Mouse (Mus musculus): ENCODE measurements at regions not wholly inside any gene's neighbourhood (a gene's known extent, or its start where the extent isn't known, plus 50 kb on each side); places are given as distances from the start of the nearest gene placed in this dataset.
"Not testable (repeated sequence)": the region's sequence is repeated elsewhere in the genome, so short reads cannot be mapped to it uniquely, and the experiment has no call there.

DNA sequence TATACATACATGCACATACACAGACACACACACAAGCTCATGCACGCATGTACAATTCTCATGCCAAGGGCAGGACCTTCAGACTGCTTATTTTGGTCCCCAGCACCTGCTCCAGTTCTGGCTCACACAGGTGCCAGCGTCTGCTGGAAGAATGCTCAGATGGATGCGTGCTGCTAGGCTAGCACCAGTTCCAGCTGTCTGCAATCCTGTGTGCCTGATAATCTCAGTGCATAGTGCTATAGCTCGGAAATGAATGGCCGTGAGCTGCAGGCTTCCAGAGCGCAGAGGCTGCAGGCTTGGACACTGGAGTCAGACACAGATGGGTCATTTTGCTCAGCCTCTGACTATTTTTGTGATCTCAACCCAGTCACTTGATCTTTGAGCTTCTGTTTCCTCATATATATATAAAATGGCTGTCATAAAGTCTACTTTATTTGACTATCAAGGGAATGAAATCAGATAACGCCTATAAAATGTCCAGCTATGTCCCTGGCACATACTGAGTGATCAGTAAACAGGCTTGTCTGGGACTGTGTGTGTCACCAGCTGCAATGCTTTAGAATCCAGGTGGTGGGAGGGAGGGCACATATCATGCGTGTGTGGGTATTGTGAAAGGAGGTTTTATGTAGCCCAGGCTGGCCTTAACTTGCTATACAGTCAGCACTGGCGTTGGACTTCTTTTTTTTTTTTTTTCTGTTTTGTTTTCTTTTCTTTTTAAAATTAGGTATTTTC, 91.7 kb upstream of the Eif4g2 start:
- no peak for DNase-seq (ENCODE audit: low spot score)

DNA sequence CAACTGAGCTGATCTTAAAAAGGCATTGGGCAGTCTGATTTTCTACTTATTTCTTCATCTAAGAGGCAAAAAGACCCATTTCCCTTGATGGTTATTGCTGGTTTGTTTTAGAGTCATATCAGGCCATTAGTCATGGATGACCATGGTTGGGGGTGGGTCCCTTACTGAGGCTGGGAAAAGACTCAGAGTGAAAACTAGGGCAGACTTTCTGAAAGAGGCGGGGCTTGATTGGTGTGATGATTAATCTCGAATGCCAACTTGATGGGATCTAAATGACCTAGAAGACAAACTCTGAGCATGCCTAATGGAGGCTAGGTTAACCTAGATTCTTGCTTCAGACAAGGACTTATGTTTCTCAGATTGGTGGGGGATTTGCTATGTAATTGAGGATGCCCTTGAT, 89.2 kb upstream of the Eif4g2 start:
- DNase-seq (ENCODE audit: low spot score): no peak

DNA sequence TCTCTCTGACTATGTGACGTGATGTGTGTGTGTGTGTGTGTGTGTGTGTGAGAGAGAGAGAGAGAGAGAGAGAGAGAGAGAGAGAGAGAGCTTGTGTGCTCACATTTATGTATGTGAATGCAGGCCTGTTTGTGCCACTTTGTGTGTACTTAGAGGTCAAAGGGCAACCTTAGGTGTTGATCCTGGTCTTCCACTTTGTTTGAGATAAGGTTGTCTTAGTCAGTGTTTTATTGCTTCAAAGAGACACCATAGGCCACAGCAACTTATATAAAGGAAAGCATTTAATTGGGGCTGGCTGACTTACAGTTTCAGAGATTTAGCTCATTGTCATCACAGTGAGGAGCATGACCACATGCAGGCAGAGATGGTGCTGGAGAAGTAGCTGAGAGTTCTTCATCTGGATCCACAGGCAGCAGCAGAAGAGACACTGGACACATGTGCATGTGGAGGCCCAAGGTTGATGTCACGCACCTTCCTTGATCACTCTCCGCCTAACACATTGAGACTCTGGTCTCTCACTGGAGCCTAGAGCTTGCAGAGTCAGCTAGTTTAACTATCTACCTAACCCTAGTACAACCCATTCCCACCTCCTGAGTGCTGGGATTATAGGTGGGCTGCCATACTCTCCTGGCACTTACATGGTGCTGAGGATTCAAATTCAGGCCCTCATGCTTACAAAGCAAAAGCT, 85.9 kb upstream of the Eif4g2 start:
- not testable (repeated sequence) for DNase-seq (ENCODE audit: low spot score)

DNA sequence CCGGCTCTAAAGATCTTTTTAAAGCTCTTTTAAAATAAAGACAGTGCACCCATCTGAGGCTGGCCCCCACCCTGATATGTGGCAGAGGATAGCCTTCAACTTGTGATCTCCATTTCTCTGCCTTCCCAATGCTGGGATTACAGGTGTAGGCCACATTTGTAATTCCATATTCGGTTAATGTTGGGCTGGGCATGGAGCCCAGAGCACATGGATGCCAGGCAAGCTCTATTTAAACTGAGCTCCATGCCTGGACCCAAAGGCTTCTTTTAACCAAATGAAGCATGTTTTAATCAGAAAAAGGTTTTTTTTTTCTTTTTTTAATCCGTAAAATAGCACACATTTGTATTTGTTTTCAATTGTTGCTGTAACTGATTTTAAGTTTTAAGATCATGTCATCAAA, 82.2 kb upstream of the Eif4g2 start:
- no peak for DNase-seq (ENCODE audit: low spot score)

DNA sequence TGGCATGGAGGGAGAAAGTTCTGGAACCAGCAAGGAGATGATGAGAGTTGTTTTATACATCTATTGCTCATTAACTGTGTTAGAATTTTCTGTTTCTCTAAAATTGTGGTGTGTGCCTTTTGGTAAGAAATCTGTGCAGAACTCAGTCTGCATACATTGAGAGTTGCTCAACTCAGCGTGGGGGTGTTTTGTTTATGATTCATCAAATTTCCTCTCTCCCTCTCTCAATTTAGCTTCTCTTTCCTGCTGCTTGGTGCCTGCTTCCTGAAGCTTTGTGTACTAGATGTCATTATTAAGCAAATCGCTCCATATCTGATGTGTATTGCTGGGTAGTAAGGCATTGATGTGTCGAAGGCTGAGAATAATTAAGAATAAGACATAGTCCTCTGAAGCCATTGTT, 81.4 kb upstream of the Eif4g2 start:
- no peak for DNase-seq (ENCODE audit: low spot score)

DNA sequence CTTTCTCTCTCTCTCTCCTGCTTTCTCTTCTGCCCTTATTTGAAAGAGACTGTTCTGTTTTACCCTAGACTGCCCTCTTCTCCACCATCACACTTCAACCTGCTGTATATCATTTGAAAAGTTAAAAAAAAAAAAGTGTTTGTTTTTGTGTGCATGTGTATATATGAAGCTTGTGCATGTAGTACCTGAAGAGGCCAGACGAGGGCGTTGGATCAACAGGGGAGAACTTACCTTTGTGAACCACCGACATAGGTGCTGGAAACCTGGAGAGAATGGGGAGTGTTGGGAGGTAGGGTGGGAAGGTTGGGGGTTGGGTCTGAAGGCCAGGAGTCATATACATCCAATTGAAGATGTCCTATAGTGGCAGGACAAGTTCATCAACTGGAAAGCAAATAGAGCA, 81.0 kb upstream of the Eif4g2 start:
- DNase-seq (ENCODE audit: low spot score): no peak

DNA sequence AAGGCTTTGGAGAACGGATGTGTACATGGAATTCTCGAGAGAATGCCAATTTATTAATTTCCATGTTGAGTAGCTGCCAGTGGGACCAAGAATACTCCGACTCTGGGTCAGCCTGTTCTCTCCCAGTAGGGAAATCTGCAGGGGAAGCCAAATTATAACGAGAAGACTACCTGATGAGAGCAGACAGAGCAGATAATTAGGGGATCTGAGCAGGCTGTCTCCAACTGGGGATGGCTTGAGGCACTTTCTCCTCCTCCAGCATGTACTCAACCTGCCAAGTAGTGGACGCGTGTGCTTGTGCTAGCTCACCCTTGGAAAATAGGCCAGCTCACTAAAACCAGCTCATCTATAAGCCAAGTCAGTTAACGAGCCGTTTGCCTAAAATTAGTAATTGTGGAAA, 80.5 kb upstream of the Eif4g2 start:
- DNase-seq (ENCODE audit: low spot score): no peak

DNA sequence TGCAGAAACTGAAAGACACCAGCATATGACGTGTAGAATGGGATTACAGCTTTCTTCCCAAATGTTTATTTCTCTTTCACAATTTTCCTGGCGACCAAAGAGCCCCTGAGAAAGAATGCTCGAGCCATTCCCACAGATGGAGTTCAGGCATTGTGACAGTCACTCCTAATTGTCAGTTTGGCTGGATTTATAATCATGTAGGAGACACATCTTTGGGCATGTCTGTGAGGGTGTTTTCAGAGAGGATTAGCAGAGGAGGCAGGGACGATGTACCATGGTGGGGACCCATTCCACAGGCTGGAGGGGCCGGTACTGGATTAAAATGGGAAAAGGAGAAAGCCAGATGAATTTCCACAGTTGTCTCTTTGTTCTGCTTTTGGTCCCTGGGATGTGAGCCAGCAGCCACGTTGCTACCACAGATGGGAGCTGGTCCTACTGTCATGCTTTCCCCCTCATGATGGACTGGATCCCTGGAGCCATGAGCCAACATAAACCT, 76.0 kb upstream of the Eif4g2 start:
- no peak for DNase-seq (ENCODE audit: low spot score)

DNA sequence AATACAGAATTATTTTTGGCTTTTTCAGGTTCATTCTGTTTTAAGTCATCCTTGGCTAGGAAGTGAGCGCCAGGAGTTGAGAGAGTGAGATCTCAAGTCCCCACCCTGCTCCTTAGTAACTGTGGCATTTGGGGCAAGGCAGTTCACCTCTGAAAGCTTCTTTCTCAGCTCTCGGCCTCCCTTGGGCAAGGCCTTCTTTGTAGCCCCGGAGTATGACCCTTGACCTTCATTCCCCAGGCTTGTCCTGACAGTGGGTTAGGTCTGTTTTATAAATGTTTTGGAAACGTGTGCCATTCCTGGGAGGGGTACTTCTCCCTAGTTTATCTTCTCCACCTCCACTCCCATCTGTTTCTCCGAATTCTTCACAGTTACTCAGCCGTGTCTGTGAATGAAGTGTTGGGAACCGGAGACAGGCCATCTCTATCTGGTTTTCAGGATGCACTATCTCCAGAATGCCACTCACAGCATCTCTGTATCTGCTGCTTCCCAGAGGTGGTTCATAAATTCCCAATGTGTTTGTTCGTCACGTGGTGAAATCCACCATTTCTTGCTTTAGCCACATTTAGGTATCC, 75.0 kb upstream of the Eif4g2 start:
- DNase-seq (ENCODE audit: low spot score): no peak

DNA sequence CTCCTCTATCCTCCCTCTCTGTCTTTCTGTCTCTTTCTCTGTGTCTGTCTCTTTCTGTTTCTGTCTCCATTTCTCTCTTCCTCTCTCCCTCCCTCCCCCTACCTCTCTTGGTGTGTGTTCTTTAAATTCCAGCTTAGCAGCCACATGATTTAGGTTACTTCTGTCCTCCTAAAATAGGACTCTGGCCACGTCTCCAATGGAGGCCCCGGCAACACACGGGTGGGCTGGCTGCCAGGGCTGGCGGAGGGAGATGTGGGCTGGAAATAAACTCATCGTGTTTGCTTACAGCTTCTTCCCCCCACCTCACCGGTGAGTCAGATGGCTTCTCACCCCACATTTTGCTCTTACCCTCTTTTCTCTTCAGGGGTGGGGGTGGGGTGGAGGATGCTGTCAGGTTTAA, 74.5 kb upstream of the Eif4g2 start:
- peak; percentile 72 for DNase-seq (ENCODE audit: low spot score)

DNA sequence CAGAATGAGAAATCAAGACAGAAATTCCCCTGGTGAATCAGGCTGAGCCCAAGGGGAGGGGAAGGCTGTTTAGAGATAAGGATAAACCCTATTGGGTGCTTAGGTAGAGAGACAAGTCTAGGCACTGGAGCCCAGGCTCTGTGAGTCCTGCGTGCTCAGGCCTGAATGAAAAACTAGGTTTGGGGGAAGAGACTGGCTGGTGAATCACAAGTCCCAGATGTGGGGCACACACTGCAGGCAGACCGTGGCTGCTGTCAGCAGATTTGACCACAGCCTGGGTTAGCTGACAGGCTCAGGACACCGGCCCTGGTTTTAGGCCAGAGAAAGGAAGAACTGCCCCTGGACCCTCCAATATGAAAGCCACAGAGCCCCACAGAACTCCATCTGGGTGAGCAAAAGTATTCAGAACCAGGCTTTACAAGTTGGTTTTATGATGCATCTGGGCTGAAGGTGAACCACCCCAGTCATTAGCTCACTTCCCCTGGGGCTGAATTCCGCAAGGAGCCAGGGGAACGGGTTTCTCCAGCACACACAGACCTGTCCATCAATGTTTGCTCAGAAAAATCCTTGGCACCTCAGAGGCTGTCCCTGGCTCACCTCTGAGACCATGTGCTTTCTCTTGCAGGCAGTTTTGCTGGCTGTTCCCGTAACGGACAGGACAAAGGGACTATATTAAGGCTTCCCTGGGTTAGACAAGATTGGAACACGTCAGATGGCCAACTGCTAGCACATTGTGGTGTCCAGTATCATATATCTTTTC, 73.8 kb upstream of the Eif4g2 start:
- peak; percentile 71 for DNase-seq (ENCODE audit: low spot score)

DNA sequence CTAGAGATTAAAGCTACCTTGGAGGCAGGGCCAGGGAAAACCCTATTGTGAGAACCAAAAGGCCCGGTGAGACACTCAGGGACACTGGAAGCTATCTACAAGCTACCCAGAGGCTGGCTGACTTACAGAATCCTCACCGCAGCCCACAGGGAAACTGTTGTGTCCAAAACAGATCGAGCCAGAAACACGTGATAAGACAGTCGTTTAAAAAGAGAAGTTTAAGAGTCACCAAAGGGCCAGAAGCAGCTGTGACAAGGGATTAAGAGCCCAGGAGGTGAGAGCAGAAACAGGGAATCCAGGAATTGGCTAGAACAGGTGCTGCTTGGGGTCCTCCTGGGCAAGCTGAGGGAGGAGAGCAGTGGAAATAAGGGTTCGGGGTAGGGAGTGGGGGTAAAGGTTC, 73.2 kb upstream of the Eif4g2 start:
- peak; percentile 50 for DNase-seq (ENCODE audit: low spot score)

DNA sequence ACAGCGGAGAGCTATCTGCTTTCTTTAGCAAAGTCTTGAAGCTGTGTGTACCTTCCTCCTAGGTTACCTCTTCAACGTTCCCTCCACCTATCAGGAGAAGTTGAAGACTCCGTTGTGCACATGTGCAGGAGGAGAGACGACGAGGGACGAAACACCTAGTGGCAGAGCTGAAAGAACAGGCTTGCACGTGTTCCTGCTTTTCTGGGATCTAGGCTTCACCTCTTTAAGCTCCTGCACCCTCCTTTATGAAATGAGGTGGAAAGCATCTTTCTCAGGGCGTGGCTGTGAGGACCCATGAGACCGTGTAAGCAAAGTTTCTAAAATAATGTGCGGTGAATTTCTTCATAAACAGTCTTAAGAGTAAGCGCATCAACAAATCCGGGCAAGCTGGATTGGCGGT, 71.4 kb upstream of the Eif4g2 start:
- DNase-seq (ENCODE audit: low spot score): no peak

DNA sequence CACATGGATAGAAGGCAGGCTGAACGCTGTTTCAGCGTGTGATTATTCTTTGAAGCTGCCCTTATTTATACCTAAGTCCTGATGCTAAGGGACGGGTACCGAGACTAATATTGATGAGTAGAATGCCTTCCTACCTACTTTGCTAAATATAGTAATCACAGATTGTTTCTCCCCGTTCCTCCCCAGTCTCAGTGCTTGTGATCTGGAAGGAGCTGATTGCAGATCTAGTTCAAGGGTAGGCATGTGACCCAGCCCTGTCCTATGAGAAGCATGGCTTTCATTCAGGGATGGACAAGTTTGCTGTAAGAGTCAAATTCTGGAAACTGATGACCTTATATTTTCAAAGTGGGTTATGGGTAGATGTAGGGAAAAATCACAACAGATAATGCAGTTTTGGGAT, 67.7 kb upstream of the Eif4g2 start:
- no peak for DNase-seq (ENCODE audit: low spot score)

DNA sequence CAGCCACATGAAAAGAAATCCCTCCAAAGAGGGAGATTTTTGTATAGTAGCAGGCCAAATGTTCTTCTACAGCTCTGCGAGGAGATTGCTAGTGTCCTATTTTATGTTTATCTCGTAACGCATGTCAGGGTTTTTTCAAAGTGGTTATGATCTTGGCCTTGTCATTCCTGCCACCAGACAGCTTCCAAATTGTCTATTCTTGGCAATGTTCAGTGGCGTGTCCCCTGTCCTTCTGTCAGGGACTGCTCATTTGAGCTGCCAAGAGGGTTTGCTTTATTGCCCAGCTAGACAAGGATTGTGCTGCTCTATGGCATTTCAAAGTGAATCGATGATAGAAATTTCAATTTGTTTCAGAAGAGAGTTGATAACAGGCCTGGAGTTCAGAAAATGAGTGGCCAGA, 67.3 kb upstream of the Eif4g2 start:
- peak; percentile 38 for DNase-seq (ENCODE audit: low spot score)

DNA sequence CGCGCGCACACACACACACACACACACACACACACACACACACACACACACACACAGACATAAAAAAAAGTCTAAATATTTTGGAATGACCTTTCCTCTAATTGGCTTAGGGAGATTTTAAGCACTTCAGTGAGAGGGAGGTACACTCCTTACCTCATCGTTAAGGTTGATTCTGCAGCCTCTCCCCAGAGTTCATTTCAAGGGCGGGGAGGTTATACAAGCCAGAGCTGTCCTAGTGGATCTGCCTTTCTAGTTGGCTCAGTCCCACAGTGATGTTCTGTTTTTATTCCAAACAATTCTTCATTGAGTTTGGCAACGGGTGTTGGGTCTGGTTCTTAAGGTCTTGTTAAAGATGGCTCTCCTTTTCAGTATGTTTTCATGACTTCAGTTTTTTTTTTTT, 64.8 kb upstream of the Eif4g2 start:
- DNase-seq (ENCODE audit: low spot score): peak; percentile 37

DNA sequence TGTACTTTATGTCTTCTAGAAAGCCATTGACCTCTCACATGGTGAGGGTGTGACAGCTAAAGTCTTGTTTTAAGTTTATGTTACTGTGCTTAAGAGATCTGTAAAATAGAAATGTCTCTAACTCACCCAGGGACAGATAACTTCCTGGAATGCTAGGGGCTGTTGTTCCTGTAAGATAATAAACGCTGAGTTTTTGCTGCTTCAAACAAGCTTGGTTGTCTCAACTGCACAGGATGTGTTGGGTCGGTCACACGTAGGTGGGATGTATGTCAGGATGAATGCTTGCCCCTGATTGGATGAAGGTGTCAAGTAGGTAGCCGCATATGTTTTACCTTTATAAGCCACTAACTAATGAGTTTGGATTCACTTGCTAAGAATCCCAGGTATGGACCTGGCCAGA, 63.8 kb upstream of the Eif4g2 start:
- DNase-seq (ENCODE audit: low spot score): no peak

DNA sequence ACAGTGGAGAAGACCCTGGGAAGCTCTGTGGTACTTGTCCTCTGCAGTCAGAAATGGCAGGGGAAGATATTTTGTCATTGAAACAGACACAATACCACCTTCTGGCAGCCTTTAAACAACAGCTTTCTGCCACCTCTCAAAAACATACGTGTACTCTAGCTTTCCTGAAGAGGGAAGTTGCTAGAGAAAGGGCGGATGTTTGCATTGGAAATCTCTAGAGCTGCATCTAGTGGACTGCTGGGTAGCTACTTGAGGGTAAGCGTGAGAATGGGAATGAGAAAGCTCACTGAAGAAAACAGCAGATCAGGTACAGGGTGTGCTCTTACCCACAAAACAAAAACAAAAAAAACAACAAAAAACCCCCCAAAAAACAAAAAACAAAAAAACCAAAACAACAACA, 61.4 kb upstream of the Eif4g2 start:
- no peak for DNase-seq (ENCODE audit: low spot score)

DNA sequence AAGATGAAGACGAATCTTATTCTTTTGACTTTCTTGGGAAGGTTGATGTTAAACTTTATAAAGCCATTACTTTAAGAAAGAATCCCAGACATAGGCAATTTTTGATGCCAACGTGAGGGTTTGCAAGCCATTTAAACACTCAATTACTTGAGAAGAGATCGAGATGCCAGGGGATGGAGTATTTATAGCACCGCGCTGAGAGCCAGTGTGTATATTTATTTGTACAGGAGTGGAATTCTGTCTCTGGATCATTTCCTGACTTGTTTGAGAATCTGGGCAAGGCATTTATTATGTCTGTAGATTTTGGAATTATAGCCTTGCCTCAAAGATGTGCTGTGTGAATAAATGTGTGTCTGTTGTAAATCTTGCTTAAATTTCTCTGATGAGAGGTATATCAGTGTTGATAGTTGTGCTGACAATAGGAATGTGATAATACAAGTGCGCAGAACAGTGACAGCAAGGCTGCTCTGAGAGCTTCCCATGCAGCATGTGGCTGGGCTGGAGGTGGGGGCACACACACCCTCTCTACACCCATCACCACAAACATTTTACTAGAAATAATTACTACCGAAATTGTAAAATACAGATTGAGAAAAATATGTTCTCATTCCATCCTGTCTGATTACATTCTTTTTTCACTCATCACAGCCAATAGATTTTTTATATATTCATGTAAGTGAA, 58.6 kb upstream of the Eif4g2 start:
- no peak for DNase-seq (ENCODE audit: low spot score)

DNA sequence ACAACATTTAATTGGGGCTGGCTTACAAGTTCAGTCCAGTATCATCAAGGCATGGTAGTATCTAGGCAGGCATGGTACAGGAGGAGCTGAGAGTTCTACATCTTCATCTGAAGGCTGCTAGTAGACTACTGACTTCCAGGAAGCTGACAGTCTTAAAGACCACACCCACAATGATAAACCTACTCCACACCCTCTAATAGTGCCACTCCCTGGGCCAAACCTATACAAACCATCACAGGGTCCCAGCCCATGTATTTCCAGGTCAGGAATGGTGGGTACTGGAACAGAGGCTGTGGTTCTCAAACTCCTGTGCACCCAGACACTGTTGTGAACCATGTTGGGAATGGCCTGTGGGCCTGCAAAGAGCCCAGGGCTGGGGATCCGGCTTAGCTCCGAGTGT, 55.2 kb upstream of the Eif4g2 start:
- DNase-seq (ENCODE audit: low spot score): no peak

DNA sequence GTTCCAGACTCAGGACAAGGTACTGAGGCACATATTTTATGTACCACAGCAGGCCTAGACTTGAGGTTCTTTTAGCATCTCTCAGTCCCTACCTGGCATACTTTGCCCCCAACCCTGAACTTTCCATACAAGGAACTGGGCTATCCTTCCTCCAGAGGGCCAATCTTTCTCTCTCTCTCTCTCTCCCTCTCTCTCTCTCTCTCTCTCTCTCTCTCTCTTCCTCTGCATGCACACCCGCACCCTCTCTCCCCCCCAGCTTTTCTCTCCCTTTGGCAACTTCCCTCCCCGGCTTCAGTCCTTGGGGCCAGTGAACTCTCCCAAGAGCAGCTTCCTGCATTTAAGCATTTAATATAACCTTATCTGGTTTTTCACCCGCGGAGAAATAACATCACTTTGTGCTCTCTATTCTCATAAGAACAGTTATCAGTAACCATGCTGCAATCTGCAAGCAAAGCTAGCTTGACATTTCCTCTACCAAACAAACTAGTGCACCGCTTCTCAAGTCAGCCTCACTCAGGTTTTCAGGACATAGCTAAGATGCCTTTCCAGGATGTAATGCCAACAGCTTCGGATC, 53.3 kb upstream of the Eif4g2 start:
- DNase-seq (ENCODE audit: low spot score): no peak
